Mouse (Mus musculus) neural tube, embryonic 15.5 days (tissue): ENCODE results near the gene Dhrs11. TPM values are rescaled to one million over a fixed set of nuclear protein-coding genes. Genes with fewer than 3 reads are reported as not detected.
"Not testable (repeated sequence)": the region's sequence is repeated elsewhere in the genome, so short reads cannot be mapped to it uniquely, and the experiment has no call there.

Source experiments
- ATAC-seq: fragments of 200-750 bp; cut with Nextera tagmentation; 2 replicates; pipeline ENCODE4 v1.8.0; 2017; ENCODE audit warnings: mild to moderate bottlenecking, moderate TSS enrichment, moderate library complexity; ENCODE audit not compliant: low FRiP score
- H3K27ac ChIP-seq: fragments of 300-500 bp; sonication (generic); replicated peaks from 2 replicates; pipeline ENCODE4 v1.5.1; 2015; ENCODE audit warnings: mild to moderate bottlenecking, inconsistent platforms
- H3K27me3 ChIP-seq: fragments of 300-500 bp; sonication (generic); replicated peaks from 2 replicates; pipeline ENCODE4 v1.6.1; 2015; ENCODE audit warnings: inconsistent platforms
- H3K36me3 ChIP-seq: fragments of 300-500 bp; sonication (generic); 2 replicates; pipeline ENCODE4 v1.6.1; 2015; ENCODE audit warnings: inconsistent platforms
- H3K4me1 ChIP-seq: fragments of 300-500 bp; sonication (generic); 2 replicates; pipeline ENCODE4 v1.6.1; 2015; ENCODE audit warnings: inconsistent platforms
- H3K4me2 ChIP-seq: fragments of 300-500 bp; sonication (generic); 2 replicates; pipeline ENCODE4 v1.6.1; 2015; ENCODE audit warnings: inconsistent platforms, mild to moderate bottlenecking, moderate library complexity
- H3K4me3 ChIP-seq: fragments of 300-500 bp; sonication (generic); replicated peaks from 2 replicates; pipeline ENCODE4 v1.5.1; 2015; ENCODE audit warnings: mild to moderate bottlenecking, inconsistent platforms
- H3K9ac ChIP-seq: fragments of 300-500 bp; sonication (generic); replicated peaks from 2 replicates; pipeline ENCODE4 v1.6.1; 2015; ENCODE audit warnings: mild to moderate bottlenecking, inconsistent platforms
- H3K9me3 ChIP-seq: fragments of 300-500 bp; sonication (generic); replicated peaks from 2 replicates; pipeline ENCODE4 v1.6.1; 2016; ENCODE audit warnings: inconsistent platforms
- WGBS: fragments of 180-500 bp; shearing (Covaris S2); methylation state at CpG from one replicate; pipeline ENCODE4 v1.1.7; 2015; ENCODE audit warnings: mixed read lengths; 5-methylcytosine and 5-hydroxymethylcytosine counted together
- polyA plus RNA-seq: library from polyadenylated mRNA; unstranded; fragments of >200 nt; fragmentation: Nextera tagmentation; extraction: Ambion mirVana; gene quantifications from 2 replicates; pipeline ENCODE4 v1.2.1, GENCODE M21; 2015

The Dhrs11 gene
- polyA plus RNA-seq, 1 experiment from 2014 or later = 11.8 TPM

DNA sequence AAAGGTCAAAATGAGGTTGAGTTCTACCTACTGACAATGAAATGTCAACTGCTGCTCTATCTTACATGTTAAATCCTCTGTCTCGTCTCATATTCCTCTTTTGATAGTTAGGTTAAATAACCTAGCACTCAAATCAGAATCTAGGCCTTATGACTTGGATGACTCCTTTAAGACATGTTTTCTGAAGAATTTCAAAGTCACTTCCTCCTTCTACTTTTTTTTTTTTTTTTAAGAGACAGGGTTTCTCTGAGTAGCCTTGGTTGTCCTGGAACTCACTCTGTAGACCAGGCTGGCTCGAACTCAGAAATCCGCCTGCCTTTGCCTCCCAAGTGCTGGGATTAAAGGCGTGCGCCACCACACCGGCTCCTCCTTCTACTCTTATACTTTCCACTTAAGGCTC lies 26.5 kb upstream of the Dhrs11 start:
- no peaks in the 10 kb centered on the region for H3K27me3 ChIP-seq
- no peak for ATAC-seq
- no peak overlapping the region for H3K4me2 ChIP-seq
- no peaks in the 10 kb centered on the region for H3K9me3 ChIP-seq
- H3K9ac ChIP-seq = no peak overlapping the region
- H3K4me3 ChIP-seq = no peak overlapping the region
- H3K4me1 ChIP-seq = no peaks in the 10 kb centered on the region
- WGBS = 97% methylated on average over 6 of the region's 6 CpGs
- peaks cover 57% of the 10 kb centered on the region for H3K36me3 ChIP-seq
- H3K27ac ChIP-seq = no peak overlapping the region

DNA sequence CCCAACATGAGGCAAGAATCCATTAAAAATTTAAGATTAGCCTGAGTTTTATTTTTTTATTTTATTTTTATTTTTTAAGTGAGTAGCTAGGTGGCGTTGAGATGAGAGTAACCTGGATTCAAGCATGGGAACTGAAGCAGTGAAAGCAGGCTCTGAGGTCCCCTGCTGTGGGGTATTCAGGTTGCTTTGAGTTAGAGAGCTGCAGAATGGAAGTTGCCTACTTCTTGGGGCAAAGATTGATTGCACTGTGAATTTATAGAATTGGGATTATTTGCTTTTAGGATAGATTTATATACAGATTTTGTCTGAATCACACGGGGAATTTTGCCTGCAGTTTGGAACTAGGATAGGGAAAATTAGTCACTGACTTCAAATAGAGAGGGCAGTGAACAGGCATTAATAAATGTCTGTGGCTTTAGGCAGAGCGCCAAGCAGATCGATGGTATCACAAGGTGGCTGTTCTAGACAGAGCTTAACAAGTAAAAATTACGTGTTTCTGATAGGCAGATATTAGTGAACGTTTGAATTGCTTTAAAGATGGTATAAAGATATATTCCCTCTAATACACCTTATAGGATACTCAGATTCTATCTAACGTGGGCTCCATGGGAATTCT lies 18.8 kb upstream of the Dhrs11 start:
- Histone ChIP-seq H3K36me3 (peaks cover 46% of the 10 kb centered on the region), H3K27me3 (no peaks in the 10 kb centered on the region), H3K4me1 (no peaks in the 10 kb centered on the region), H3K4me2 (no peak overlapping the region), H3K9ac (no peak overlapping the region), H3K9me3 (no peaks in the 10 kb centered on the region), H3K4me3 (no peak overlapping the region), H3K27ac (no peak overlapping the region)
- WGBS = 74% methylated on average over 7 of the region's 7 CpGs
- no peak for ATAC-seq

DNA sequence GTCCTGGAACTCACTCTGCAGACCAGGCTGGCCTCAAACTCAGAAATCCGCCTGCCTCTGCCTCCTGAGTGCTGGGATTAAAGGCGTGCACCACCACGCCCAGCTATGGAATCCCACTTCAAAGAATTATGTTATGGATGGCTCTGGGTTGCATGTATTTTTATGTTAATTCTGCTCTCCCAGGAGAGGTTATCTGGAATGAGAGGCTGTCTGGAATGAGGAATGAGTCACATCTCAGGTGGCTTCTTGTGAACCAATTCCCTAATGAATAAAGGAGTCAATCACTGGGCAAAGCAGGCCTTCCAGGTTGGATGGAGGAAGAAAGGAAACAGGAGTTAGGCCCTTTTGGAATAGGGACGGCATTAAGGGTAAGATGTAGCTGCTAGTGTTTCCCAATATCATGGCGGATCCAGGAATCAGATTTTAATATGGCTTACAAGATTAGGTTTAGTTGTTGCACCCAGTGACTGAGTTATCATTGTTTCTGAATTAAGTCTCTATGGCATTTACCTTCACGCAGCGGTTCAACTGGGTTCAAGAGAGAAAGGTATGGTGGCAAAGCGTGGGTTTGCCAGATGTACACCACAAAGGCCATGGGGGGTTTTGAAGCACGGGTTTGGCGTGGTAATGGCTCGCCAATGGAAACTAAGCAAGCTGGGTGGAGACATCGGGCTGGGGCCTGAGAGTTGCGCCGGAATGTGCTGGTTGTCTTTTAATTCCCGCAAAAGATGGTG lies 18.1 kb upstream of the Dhrs11 start:
- WGBS = 94% methylated on average over 15 of the region's 15 CpGs
- Histone ChIP-seq H3K27ac (no peak overlapping the region), H3K27me3 (no peaks in the 10 kb centered on the region), H3K9ac (no peak overlapping the region), H3K4me2 (no peak overlapping the region), H3K36me3 (peaks cover 41% of the 10 kb centered on the region), H3K9me3 (no peaks in the 10 kb centered on the region), H3K4me3 (no peak overlapping the region), H3K4me1 (no peaks in the 10 kb centered on the region)
- ATAC-seq = no peak

DNA sequence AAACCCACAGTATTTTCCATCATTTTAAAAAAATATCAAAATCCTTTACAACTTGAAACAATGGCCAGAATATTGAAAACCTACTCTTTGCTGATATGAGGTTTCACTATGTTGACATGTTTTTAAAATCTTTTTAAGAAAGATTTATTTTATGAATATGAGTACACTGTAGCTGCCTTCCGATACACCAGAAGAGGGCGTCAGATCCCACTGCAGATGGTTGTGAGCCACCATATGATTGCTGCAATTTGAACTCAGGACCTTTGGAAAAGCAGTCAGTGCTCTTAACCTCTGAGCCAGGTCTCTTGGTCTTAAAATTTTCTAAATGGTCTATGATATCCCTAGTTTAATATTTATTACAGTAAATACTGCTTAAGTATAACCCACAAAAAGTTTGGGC lies 10.5 kb upstream of the Dhrs11 start:
- Histone ChIP-seq H3K9ac (no peak overlapping the region), H3K4me2 (no peak overlapping the region), H3K27me3 (no peaks in the 10 kb centered on the region), H3K4me3 (no peak overlapping the region), H3K36me3 (peaks cover 57% of the 10 kb centered on the region), H3K27ac (no peak overlapping the region), H3K9me3 (no peaks in the 10 kb centered on the region), H3K4me1 (no peaks in the 10 kb centered on the region)
- 91% methylated on average over 2 of the region's 2 CpGs for WGBS
- ATAC-seq = no peak

DNA sequence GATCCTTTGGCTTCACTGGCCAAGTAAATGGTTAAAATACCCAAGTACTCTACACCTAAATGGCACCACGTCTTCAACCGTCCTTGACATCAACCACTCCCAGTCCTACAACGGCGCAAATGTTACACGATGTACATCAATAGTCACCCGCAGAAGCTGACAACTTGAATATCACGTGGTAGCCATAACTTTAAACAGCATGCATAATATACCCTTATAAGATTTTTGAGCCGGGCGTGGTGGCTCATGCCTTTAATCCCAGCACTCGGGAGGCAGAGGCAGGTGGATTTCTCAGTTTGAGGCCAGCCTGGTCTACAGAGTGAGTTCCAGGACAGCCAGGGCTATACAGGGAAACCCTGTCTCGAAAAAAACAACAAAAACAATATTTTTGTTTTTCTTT lies 701 bp upstream of the Dhrs11 start:
- Histone ChIP-seq H3K36me3 (peaks cover 26% of the 10 kb centered on the region), H3K27ac (peak overlapping the region; percentile 77), H3K4me3 (peak overlapping the region; percentile 62), H3K9ac (0 out of 2 replicates have a peak overlapping the region, but pooled peaks have one; percentile 67), H3K4me1 (peaks cover 23% of the 10 kb centered on the region), H3K4me2 (peak overlapping the region; percentile 92)
- H3K9me3 ChIP-seq, ATAC-seq, H3K27me3 ChIP-seq: not testable (repeated sequence)
- 78% methylated on average over 11 of the region's 11 CpGs for WGBS

DNA sequence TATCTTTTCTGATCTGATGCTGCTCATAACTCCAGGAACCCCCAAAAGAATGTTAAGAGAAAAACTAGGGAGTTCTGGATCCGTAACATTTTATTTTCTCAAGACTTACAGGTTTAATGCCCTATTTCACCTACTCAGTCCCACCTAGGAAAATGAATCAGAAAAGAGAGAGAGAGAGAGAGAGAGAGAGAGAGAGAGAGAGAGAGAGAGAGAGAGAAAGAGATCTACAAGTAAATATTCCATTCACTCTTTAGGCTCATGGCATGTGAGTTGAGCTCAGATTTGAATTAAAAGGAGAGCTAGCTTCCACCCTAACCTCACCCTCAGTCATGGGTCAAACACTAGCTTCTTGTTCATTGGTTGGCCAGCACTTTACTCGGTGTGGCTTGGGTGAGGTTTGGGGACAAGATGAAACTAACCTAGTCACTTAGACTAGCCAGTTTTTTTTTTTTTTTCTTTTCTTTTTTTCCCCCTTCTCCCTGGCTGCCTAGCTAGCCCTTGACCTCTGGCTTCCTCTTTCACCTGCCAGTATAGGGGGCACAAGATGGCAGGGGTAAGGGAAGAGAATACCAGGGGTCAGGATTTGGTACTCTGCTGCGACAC lies 792 bp downstream of the Dhrs11 start:
- ATAC-seq = no peak

DNA sequence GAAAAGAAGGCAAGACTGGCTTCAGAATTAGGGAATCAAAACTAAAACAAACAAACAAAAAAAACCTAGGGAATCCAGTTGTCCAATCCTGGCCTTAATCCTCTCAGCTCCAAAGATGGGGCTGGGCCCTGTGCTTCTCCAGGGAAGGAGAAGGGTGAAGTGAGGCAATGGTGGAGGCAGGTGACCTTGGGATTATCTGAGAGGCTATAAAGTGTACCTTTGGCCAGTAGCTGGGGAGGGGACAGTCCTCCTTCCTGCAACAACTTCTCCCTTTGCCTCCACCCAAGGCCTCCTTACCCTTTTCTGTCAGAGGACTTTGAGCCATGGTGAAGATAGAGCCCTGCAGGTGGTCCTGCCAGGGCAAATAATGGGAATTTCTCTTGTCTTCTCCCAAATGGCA lies 1.3 kb downstream of the Dhrs11 start:
- no peaks in the 10 kb centered on the region for H3K9me3 ChIP-seq
- peaks cover 23% of the 10 kb centered on the region for H3K4me1 ChIP-seq
- no peak overlapping the region for H3K4me3 ChIP-seq
- no peak for ATAC-seq
- H3K36me3 ChIP-seq = peaks cover 8% of the 10 kb centered on the region
- no peak overlapping the region for H3K4me2 ChIP-seq
- H3K27me3 ChIP-seq = no peaks in the 10 kb centered on the region
- H3K9ac ChIP-seq = no peak overlapping the region
- no peak overlapping the region for H3K27ac ChIP-seq

More for the DNA sequence above, 792 bp downstream of the Dhrs11 start:
- Histone ChIP-seq H3K27ac (peak overlapping the region; percentile 77; the same call in 1 of the 2 replicates), H3K4me1 (peaks cover 23% of the 10 kb centered on the region), H3K27me3 (no peaks in the 10 kb centered on the region), H3K36me3 (peaks cover 13% of the 10 kb centered on the region), H3K4me2 (peak overlapping the region; percentile 92), H3K9ac (peak overlapping the region; percentile 67; the same call in 1 of the 2 replicates), H3K4me3 (peak overlapping the region; percentile 62), H3K9me3 (no peaks in the 10 kb centered on the region)
- 45% methylated on average over 3 of the region's 3 CpGs for WGBS

DNA sequence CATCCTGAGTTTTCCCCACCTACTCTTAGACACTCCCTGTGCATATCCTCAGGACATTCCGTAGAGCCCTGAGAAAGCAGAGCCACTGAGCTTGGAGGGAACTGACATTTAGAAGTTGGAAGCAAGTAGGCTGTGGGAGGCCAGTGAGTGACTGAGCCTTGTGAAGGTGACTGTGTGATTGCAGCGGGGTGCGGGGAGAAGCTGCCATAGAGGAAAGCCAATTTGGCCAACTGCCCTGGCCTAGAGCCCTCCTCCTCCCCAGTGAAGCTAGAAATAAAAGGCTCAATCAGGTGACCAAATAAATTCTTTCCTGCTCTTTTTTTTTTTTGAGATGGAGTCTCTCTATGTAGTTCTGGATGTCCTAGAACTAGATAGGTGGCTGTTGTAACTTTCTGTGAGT lies 2.6 kb downstream of the Dhrs11 start:
- no peak overlapping the region for H3K27ac ChIP-seq
- H3K9me3 ChIP-seq = no peaks in the 10 kb centered on the region
- no peak for ATAC-seq
- H3K27me3 ChIP-seq = no peaks in the 10 kb centered on the region
- H3K9ac ChIP-seq = no peak overlapping the region
- 50% methylated on average over 3 of the region's 3 CpGs for WGBS
- peaks cover 23% of the 10 kb centered on the region for H3K4me1 ChIP-seq
- H3K36me3 ChIP-seq = no peaks in the 10 kb centered on the region
- H3K4me3 ChIP-seq = no peak overlapping the region
- no peak overlapping the region for H3K4me2 ChIP-seq

DNA sequence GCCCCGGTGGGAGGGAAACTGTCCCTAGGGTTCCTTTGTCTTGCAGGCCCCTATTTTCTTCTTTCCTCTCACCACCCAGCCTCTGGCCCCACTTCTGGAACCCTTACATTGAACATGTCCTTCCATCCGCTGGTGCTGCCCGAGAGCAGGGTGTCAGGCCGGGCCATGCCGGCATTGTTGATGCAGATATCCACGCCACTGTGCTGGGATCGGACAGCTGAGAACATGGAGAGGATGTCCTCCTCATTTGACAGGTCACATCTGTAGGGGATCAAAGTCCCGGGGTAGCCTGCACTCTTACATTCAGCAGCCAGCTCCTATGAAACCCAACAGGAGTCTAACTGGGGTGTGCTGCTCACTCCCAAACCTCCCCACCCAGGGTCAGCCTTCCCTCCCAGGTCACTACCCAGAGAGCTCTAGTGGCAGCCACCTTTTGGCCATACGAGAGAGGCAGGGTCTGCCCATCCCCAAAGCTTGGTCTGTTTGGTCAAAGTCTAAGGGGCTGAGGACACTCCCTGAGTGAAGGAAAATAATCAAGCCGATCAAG lies 3.5 kb downstream of the Dhrs11 start:
- Histone ChIP-seq H3K9me3 (no peaks in the 10 kb centered on the region), H3K4me2 (no peak overlapping the region), H3K4me3 (no peak overlapping the region), H3K4me1 (peaks cover 23% of the 10 kb centered on the region), H3K36me3 (no peaks in the 10 kb centered on the region), H3K9ac (no peak overlapping the region), H3K27ac (no peak overlapping the region), H3K27me3 (no peaks in the 10 kb centered on the region)
- WGBS = 92% methylated on average over 10 of the region's 10 CpGs
- ATAC-seq = no peak

DNA sequence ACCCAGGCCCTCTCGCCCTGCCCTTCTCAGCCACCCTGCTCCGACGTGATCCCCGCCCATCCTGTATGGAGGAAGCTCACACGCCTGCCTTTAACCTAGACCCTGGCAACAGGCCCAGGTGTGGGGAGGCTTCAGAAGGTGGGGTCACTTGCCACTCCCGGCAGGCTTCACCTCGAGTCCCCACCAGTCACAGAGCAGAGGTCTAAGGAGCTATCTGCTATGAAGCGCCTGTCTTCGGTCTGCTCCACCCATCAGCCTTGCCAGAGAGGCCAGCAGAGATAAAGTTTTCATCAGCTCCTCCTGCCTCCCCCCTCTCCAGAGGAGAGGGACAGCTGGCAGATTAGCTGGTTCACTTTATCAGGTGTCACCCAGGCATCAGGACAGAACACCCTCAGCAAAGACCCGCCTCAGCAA lies 5.3 kb downstream of the Dhrs11 start:
- Histone ChIP-seq H3K4me1 (peaks cover 24% of the 10 kb centered on the region), H3K4me3 (no peak overlapping the region), H3K27ac (no peak overlapping the region), H3K27me3 (no peaks in the 10 kb centered on the region), H3K4me2 (no peak overlapping the region), H3K9ac (no peak overlapping the region), H3K36me3 (no peaks in the 10 kb centered on the region), H3K9me3 (no peaks in the 10 kb centered on the region)
- no peak for ATAC-seq
- WGBS = 70% methylated on average over 10 of the region's 10 CpGs

DNA sequence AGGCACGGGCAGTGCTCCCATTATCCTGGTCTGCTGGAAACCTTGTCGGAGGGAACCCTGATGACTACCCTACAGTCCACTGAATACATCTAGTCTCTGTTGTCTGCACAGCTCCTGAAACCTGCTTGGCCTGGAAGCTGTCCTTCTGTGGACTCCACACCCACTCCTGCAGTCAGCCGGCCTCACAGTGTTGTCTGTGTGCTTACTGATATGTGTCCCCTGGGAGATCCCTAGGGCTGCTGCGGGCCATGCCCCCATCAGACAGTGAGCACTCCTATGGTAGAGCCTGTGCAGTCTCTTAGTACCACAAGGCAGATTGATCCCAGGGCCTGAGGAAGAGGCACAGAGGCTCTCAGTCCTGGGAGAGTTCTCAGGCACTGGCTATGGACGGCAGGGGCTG lies 6.3 kb downstream of the Dhrs11 start:
- H3K27me3 ChIP-seq = no peaks in the 10 kb centered on the region
- no peaks in the 10 kb centered on the region for H3K9me3 ChIP-seq
- no peak overlapping the region for H3K4me3 ChIP-seq
- ATAC-seq = no peak
- peaks cover 23% of the 10 kb centered on the region for H3K4me1 ChIP-seq
- H3K36me3 ChIP-seq = no peaks in the 10 kb centered on the region
- 81% methylated on average over 5 of the region's 5 CpGs for WGBS
- H3K9ac ChIP-seq = no peak overlapping the region
- H3K27ac ChIP-seq = no peak overlapping the region
- H3K4me2 ChIP-seq = no peak overlapping the region
